Mouse (Mus musculus): ENCODE data around the gene Pik3r2.

Pik3r2 gene

GRCm38 (mm10) chr8:70742176-70742575 is 34.3 kb downstream of the Pik3r2 start:
- DNase-seq (ENCODE audit: low spot score in 2 of 2): no peak

- DNase-seq (ENCODE audit: low spot score in 2 of 2): no peak
Measured at GRCm38 (mm10) chr8:70741661-70742060, 34.9 kb downstream of the Pik3r2 start.

- DNase-seq (ENCODE audit: low spot score in 2 of 2): no peak
Measured at GRCm38 (mm10) chr8:70738211-70738610, 38.3 kb downstream of the Pik3r2 start.

- DNase-seq (ENCODE audit: low spot score in 2 of 2): no peak
Measured at GRCm38 (mm10) chr8:70737705-70738104, 38.8 kb downstream of the Pik3r2 start.

DNA sequence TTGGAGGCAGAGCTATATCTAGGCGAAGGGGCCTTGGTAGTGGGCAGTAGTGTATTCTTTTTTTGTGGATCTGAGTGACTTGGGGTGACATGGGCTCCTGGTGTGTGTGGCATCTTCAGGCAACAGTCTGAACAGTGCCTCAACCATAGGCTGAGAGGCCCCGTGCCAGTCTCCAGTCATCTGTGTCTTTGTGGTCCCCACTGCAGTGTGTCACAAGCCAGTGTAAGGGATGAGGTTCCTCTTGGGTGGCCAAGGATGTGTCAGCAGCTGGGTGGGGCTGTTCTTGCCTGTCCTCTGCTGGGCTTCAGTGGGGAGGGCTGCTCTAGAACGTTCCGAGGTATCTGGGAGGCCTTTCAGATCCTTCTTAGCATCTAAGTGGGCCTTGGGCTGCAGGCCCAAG is 45.6 kb downstream of the Pik3r2 start:
- peak in 1 of 2 experiments; percentile 48 for DNase-seq (ENCODE audit: low spot score in 2 of 2)

GRCm38 (mm10) chr8:70729808-70730475 is 46.6 kb downstream of the Pik3r2 start:
- peak in 1 of 2 experiments; percentile 62 for DNase-seq (ENCODE audit: low spot score in 2 of 2)

- no peak for DNase-seq (ENCODE audit: low spot score in 2 of 2)
Measured at GRCm38 (mm10) chr8:70726721-70727120, 49.8 kb downstream of the Pik3r2 start.

- DNase-seq (ENCODE audit: low spot score in 2 of 2): no peak
Measured at GRCm38 (mm10) chr8:70725792-70726447, 50.6 kb downstream of the Pik3r2 start.

DNA sequence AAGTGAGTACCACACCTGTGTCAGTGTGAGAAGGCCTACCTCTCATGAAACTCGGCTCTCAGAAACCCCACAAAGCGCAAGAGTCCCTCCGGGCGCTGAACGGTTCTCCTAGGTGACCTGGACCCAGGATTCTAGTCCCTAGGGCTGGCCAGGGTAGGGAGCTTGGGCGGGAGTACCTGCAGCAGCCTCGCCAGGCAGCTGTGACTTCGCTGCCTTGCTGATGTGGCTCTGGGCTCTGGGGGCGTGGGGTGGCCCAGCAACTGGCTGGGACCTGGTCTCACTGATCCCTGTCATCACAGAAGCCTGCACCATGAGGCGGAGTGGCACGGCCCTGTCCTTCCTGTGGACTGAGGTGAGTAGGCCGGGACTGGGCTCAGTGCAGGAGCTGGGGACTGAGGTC is 52.3 kb downstream of the Pik3r2 start:
- no peak for DNase-seq (ENCODE audit: low spot score in 2 of 2)

GRCm38 (mm10) chr8:70723486-70724210 is 52.9 kb downstream of the Pik3r2 start, which contains the start of gene Pde4c:
TSS of gene Pde4c (plus strand) at chr8:70723720.
- no peak for DNase-seq (ENCODE audit: low spot score in 2 of 2)

- DNase-seq (ENCODE audit: low spot score in 2 of 2): no peak
Measured at GRCm38 (mm10) chr8:70721601-70722000, 54.9 kb downstream of the Pik3r2 start.

DNA sequence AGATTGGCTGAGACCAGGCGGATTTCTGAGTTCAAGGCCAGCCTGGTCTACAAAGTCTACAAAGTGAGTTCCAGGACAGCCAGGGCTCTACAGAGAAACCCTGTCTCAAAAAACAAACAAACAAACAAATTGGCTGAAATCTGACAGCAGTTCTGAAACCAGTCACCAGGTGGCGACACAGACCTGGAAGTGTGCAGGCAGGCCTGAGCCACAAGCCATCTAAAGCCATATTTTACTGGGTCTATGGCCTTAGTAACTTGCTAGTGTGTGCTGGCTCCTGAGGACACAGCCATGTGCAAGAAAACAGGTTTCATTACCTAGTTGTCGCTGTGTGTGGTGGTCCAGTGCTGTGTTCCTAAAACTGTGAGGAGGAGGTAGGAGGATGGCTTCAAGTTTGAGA is 55.8 kb downstream of the Pik3r2 start:
- peak; percentile 74 to 85 for DNase-seq (ENCODE audit: low spot score in 2 of 2)

DNA sequence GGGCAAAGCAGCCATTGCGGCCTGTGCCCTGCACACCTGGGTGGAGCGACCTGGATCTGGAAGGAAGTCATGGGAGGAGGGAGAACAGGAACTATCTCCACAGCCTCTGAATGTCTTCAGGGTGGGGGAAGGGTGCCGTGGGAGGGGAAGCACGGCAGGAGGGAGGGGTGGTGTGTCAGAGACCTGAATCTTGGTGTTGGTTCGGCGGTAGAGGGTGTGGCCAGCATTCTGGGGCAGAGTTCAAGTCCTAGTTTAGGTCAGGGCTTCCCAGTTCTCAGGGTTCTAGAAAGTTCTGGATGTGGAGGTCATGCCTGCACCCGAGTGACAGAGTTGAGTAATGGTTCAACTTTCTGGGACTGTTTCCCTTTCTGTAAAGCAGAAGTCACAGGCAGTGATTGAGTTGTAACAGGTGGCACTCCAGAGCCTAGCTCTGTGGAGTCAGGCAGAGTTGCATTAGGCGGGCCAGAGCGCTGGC is 56.7 kb downstream of the Pik3r2 start:
- no peak for DNase-seq (ENCODE audit: low spot score in 2 of 2)

GRCm38 (mm10) chr8:70718297-70718696 is 58.2 kb downstream of the Pik3r2 start, which contains the start of gene Gm3336:
TSS of gene Gm3336 (plus strand) at chr8:70718543.
- DNase-seq (ENCODE audit: low spot score in 2 of 2): peak; percentile 41 to 78
